Mouse (Mus musculus): ENCODE data around the gene Ints4.
A peak's percentile ranks its signal among the peaks of the same experiment; 100 is the strongest.

Gene Ints4

GRCm38 (mm10) chr7:97546462-97546861 lies 65.7 kb downstream of the Ints4 start:
- no peak for DNase-seq

- no peak for DNase-seq
These were observed 68.5 kb downstream of the Ints4 start for GRCm38 (mm10) chr7:97549301-97549700.

GRCm38 (mm10) chr7:97550673-97551072 lies 69.9 kb downstream of the Ints4 start:
- DNase-seq, result no peak

GRCm38 (mm10) chr7:97563576-97563975 lies 82.8 kb downstream of the Ints4 start:
- DNase-seq, result no peak

GRCm38 (mm10) chr7:97569372-97569771 lies 88.6 kb downstream of the Ints4 start:
- DNase-seq, result no peak

- no peak for DNase-seq
These were observed 89.6 kb downstream of the Ints4 start for GRCm38 (mm10) chr7:97570389-97570788.

- DNase-seq, result peak; percentile 35
These were observed 97.8 kb downstream of the Ints4 start for GRCm38 (mm10) chr7:97578361-97579066.

GRCm38 (mm10) chr7:97579067-97579975 lies 98.6 kb downstream of the Ints4 start, which contains the start of the genes Aamdc and Rsf1:
Aamdc (minus strand) TSS chr7:97579497.
Rsf1 (plus strand) TSS chr7:97579889.
- DNase-seq, result peak; percentile 96

GRCm38 (mm10) chr7:97579976-97580842 lies 99.5 kb downstream of the Ints4 start:
- peak; percentile 52 for DNase-seq

- peak; percentile 90 for DNase-seq
These were observed 100.1 kb downstream of the Ints4 start for GRCm38 (mm10) chr7:97580843-97581214.

GRCm38 (mm10) chr7:97588506-97588905 lies 107.8 kb downstream of the Ints4 start:
- DNase-seq, result no peak

GRCm38 (mm10) chr7:97590488-97590887 lies 109.7 kb downstream of the Ints4 start:
- no peak for DNase-seq
